In the genomic region with DNA sequence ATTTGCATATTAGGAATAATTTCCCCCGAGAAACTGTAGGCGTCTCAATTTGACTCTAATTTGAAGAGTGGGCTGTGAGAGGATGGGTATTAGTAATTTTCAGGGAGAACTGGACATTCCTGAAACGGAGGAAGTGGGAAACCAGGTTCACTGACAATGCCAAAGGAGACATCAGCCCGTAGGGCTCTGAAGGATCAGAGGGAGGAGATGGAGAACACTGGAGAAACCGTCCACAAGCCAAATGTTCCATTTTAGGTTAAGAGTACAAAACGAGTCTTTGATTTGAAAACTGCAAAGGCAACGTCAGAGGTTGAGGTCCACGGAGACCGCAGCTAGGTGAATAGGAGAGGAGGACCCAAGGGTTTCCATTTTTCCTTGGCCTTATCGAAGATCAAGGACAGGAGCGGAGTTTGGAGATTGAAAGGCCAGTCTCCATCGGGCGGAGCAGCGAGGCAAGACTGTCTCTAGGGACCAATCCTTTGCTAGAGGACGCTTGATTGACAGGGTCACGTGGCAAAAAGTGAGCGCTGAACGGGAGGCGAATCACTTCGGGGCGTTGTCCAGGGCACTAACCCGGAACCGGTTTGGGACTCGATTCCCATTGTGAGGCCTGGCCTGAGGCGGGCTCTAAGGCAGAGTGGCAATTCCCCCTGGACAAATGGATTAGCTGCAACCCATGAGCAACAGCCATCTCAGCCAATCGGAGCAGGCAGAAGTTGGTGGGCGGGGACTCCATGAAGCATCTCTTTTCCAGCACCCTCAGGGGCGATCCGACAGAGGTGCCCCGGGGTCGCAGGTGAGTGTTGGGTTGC, we compare ENCODE assay signal across 8 mouse cellular contexts. TPM values are rescaled to one million over a fixed set of nuclear protein-coding genes. Genes with fewer than 3 reads are reported as not detected.
A peak's percentile ranks its signal among the peaks of the same experiment; 100 is the strongest.
DNase-seq lines count a peak whose midpoint lies in the region; ATAC-seq and TF ChIP-seq lines count a peak whose summit lies in the region.

A gene (plus strand): TSS at position 735 of the 812 bp plus-strand sequence.

- H3K27me3 ChIP-seq in forebrain, embryonic 15.5 days = no peaks in the 10 kb centered on the region

- H3K27ac ChIP-seq in ES-E14 (ENCODE audit: insufficient read depth, low read depth, low read length, poor library complexity, severe bottlenecking) = peak within 1 kb of the TSS; percentile 59; the same call in 1 of the 2 replicates
- H3K27ac ChIP-seq in forebrain, embryonic 15.5 days (replicated peaks) = peak within 1 kb of the TSS; percentile 86

- peak within 1 kb of the TSS; percentile 86 for H3K9ac ChIP-seq in ES-E14 (ENCODE audit: insufficient read depth, low read depth, low read length, poor library complexity, severe bottlenecking)
- H3K9ac ChIP-seq in forebrain, embryonic 15.5 days (replicated peaks) = peak within 1 kb of the TSS; percentile 72

- H3K9me3 ChIP-seq in ES-E14 (ENCODE audit: control insufficient read depth, insufficient read depth, low read depth, low read length) = no peaks in the 10 kb centered on the region
- H3K9me3 ChIP-seq in forebrain, embryonic 15.5 days = no peaks in the 10 kb centered on the region

- peak; percentile 97 for DNase-seq in ES-E14 (ENCODE audit: low read depth, low spot score)
- DNase-seq in cerebellum, adult 11-12 months = peak; percentile 99
- peak; percentile 99 for DNase-seq in heart, postnatal 25 days (ENCODE audit: low spot score)
- peak; percentile 99 for DNase-seq in layer of hippocampus, adult 18-20 months (ENCODE audit: low spot score in 2 of 2)
- DNase-seq in lung, adult 2 months = peak; percentile 93
- DNase-seq in thymus, adult 18-20 months = peak; percentile 91 to 96

- peak; percentile 100 for ATAC-seq in forebrain, embryonic 15.5 days (replicated peaks)
- ATAC-seq in neutrophil, adult 5-6 weeks (ENCODE audit: extremely low read depth, insufficient number of reproducible peaks, low FRiP score, poor library complexity, severe bottlenecking) = peak; percentile 98

- peak within 1 kb of the TSS; percentile 96 to 97 for H3K4me3 ChIP-seq in ES-E14 (ENCODE audit: insufficient read depth in 1 of 2, low read depth in 1 of 2, low read length in 2 of 2, poor library complexity in 1 of 2, severe bottlenecking in 1 of 2)
- peak within 1 kb of the TSS; percentile 85 for H3K4me3 ChIP-seq in forebrain, embryonic 15.5 days
- peak within 1 kb of the TSS; percentile 80 for H3K4me3 ChIP-seq in lung, adult 2 months (replicated peaks; ENCODE audit: extremely low read depth, low read depth, low read length)

- H3K4me2 ChIP-seq in forebrain, embryonic 15.5 days (replicated peaks) = peak within 1 kb of the TSS; percentile 65

- in situ Hi-C loops in ES-E14 (cut with MboI; ENCODE audit: low sequenced_read_pairs in 2 of 2, unreplicated experiment in 2 of 2) = no loop called here

- WGBS in forebrain, embryonic 15.5 days = 1% methylated on average over 31 of the region's 31 CpGs
- 2% methylated on average over 31 of the region's 31 CpGs for WGBS in lung, adult 2 months

- intact Hi-C loops in heart, postnatal 25 days (cut with DNase I) = loop anchor here (5.0 kb wide), 1 partner anchor 64 kb away; no protein-coding TSS in a partner anchor

- no peaks in the 10 kb centered on the region for H3K4me1 ChIP-seq in ES-E14 (ENCODE audit: control insufficient read depth in 2 of 2, insufficient read depth in 2 of 2, low read length in 2 of 2, poor library complexity in 1 of 2)
- peaks cover 22% of the 10 kb centered on the region for H3K4me1 ChIP-seq in forebrain, embryonic 15.5 days
- H3K4me1 ChIP-seq in lung, adult 2 months (ENCODE audit: control insufficient read depth, insufficient read depth, low read length) = no peaks in the 10 kb centered on the region; the same call in 1 of the 2 replicates

- TF ChIP-seq CTCF in lung, adult 2 months (IDR thresholded peaks at IDR 0.05; ENCODE audit: insufficient read depth, low read length) = no peak

- TF ChIP-seq POLR2A in lung, adult 2 months (IDR thresholded peaks at IDR 0.05; ENCODE audit: borderline replicate concordance, extremely low read depth, low read depth, low read length) = peak; percentile 83; the same call in 1 of the 2 replicates

- H3K36me3 ChIP-seq in ES-E14 (ENCODE audit: control insufficient read depth, insufficient read depth, low read length, poor library complexity, severe bottlenecking) = no peaks in the 10 kb centered on the region
- H3K36me3 ChIP-seq in forebrain, embryonic 15.5 days = no peaks in the 10 kb centered on the region

TF ChIP-seq in ES-E14, 5 proteins besides CTCF, POLR2A, EP300 and RAD21:
- TF ChIP-seq MAFK (IDR thresholded peaks at IDR 0.05; ENCODE audit: insufficient read depth, low read depth, low read length) = 0 out of 2 replicates have a peak, but pooled peaks have one; percentile 12
- TF ChIP-seq ZNF384 (IDR thresholded peaks at IDR 0.05; ENCODE audit: low read depth, low read length) = no peak
- no peak for TF ChIP-seq HCFC1 (IDR thresholded peaks at IDR 0.05; ENCODE audit: borderline replicate concordance, insufficient read depth, low read length)
- no peak for TF ChIP-seq ZC3H11A (IDR thresholded peaks at IDR 0.05; ENCODE audit: borderline replicate concordance, low read depth, low read length)
- peak; percentile 90 for TF ChIP-seq CHD2 (IDR thresholded peaks at IDR 0.05; ENCODE audit: low read depth, low read length)

RNA-seq across cellular contexts. Expression of the gene that starts here (rescaled TPM):
- 14.4 and 21.0 TPM in 2 replicates for total RNA-seq in ES-E14 (2012; rRNA removed)
- 61.2 and 63.8 TPM in 2 replicates for polyA plus RNA-seq in forebrain, embryonic 15.5 days (2015; fragmentation: Nextera tagmentation; extraction: Ambion mirVana)
- total RNA-seq in heart, postnatal 25 days (2021) = 10 to 100 TPM; 41.0 to 44.1 TPM
- 10 to 100 TPM; 59.5 to 61.5 TPM for total RNA-seq in layer of hippocampus, adult 18-20 months (2021)
- 2.4 and 5.4 TPM in 2 replicates for polyA plus RNA-seq in lung, adult 2 months (2012; rRNA removed)
- total RNA-seq in neutrophil, adult 5-6 weeks (2017) = 11.8 and 12.6 TPM in 2 replicates

Comparison
In these comparisons a context has a peak if more than half of its experiments do, and no peak if none do; other contexts are left out.
1. Peak in every context shown above with its lines: DNase-seq, ATAC-seq, H3K4me3 ChIP-seq and H3K27ac ChIP-seq.